Mouse (Mus musculus) CH12.LX (cell line): ENCODE data around the gene Nacc2.

ENCODE experiments used
- CTCF ChIP-seq, 2 experiments: IDR thresholded peaks in 1 of 2; conservative IDR thresholded peaks in 1 of 2; 2 replicates each; pipeline ENCODE4 v1.5.1; 2011 to 2012; ENCODE audit warnings: low read depth in 2 of 2, low read length in 2 of 2, improper control_type of control experiment in 1 of 2, inconsistent platforms in 1 of 2, mild to moderate bottlenecking in 1 of 2, moderate library complexity in 1 of 2
- NELFE ChIP-seq: IDR thresholded peaks from 2 replicates; pipeline ENCODE4 v1.6.1; 2011; ENCODE audit warnings: low read depth, low read length, improper control_type of control experiment
- POLR2A ChIP-seq: IDR thresholded peaks from 2 replicates; pipeline ENCODE4 v1.6.1; 2011; ENCODE audit warnings: low read depth, mild to moderate bottlenecking, improper control_type of control experiment, low read length
- ZNF384 ChIP-seq: IDR thresholded peaks from 2 replicates; pipeline ENCODE4 v1.6.1; 2012; ENCODE audit warnings: low read depth, low read length, improper control_type of control experiment, inconsistent platforms

DNA sequence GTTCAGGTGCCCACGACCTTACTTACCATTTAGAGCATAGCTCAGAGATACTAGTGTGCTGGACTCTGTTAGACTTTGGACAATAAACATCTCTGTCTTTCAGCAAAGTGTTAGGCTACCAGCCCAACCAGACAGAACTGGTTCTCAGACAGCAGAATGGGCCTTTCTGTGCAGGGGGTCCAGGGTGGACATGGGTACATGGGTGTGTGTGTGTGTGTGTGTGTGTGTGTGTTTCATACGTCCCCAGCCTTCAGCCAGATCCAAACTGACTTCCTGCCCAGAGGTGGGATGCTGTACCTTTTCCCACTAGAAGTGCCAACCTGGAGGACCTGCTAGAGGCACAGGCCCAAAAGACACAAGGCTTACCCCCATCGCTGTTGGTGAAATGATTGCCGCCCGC lies 23.8 kb downstream of the Nacc2 start:
- TF ChIP-seq CTCF (conservative IDR thresholded peaks at IDR 0.05 in 1 of 2, IDR thresholded peaks at IDR 0.05 in 1 of 2; ENCODE audit: low read depth in 2 of 2, low read length in 2 of 2) (no peak), POLR2A (no peak), ZNF384 (no peak), NELFE (no peak)
